Mouse (Mus musculus) midbrain, embryonic 11.5 days (tissue): ENCODE data around the gene Vinac1. TPM values are rescaled to one million over a fixed set of nuclear protein-coding genes. Genes with fewer than 3 reads are reported as not detected.

Experiments used
- ATAC-seq: fragments of 200-750 bp; cut with Nextera tagmentation; 2 replicates; pipeline ENCODE4 v1.8.0; 2017; ENCODE audit warnings: moderate TSS enrichment, moderate library complexity; ENCODE audit not compliant: low FRiP score
- DNase-seq: peaks from one replicate; pipeline ENCODE4 v3.0.0; 2015; ENCODE audit warnings: low spot score; ENCODE audit errors: missing footprints
- H3K27ac ChIP-seq: fragments of 300-500 bp; sonication (generic); 2 replicates; pipeline ENCODE4 v1.5.1; 2014; ENCODE audit warnings: low read depth, low read length
- H3K27me3 ChIP-seq: fragments of 300-500 bp; sonication (generic); 2 replicates; pipeline ENCODE4 v1.6.1; 2014; ENCODE audit warnings: mild to moderate bottlenecking, low read length, moderate library complexity, mixed read lengths; ENCODE audit not compliant: control insufficient read depth, insufficient read depth
- H3K36me3 ChIP-seq: fragments of 300-500 bp; sonication (generic); 2 replicates; pipeline ENCODE4 v1.6.1; 2014; ENCODE audit warnings: mild to moderate bottlenecking, low read length, moderate library complexity, mixed read lengths; ENCODE audit not compliant: control insufficient read depth, insufficient read depth
- H3K4me1 ChIP-seq: fragments of 300-500 bp; sonication (generic); 2 replicates; pipeline ENCODE4 v1.6.1; 2014; ENCODE audit warnings: low read length; ENCODE audit not compliant: control insufficient read depth, insufficient read depth
- H3K4me2 ChIP-seq: fragments of 300-500 bp; sonication (generic); 2 replicates; pipeline ENCODE4 v1.6.1; 2014; ENCODE audit warnings: mild to moderate bottlenecking, moderate library complexity
- H3K4me3 ChIP-seq: fragments of 300-500 bp; sonication (generic); 2 replicates; pipeline ENCODE4 v1.5.1; 2014; ENCODE audit warnings: low read depth, low read length
- H3K9ac ChIP-seq: fragments of 300-500 bp; sonication (generic); 2 replicates; pipeline ENCODE4 v1.6.1; 2014; ENCODE audit warnings: low read length
- H3K9me3 ChIP-seq: fragments of 300-500 bp; sonication (generic); 2 replicates; pipeline ENCODE4 v1.6.1; 2016; ENCODE audit warnings: low read length; ENCODE audit not compliant: control insufficient read depth
- WGBS: fragments of 180-500 bp; shearing (Covaris S2); extraction: QIAGEN DNeasy Blood & Tissue Kit; methylation state at CpG from one replicate; pipeline ENCODE4 v1.1.7; 2014; 5-methylcytosine and 5-hydroxymethylcytosine counted together
- polyA plus RNA-seq: library from polyadenylated mRNA; unstranded; fragments of >200 nt; fragmentation: Nextera tagmentation; extraction: Ambion mirVana; gene quantifications from 2 replicates; pipeline ENCODE4 v1.2.1, GENCODE M21; 2014

Vinac1 gene
- polyA plus RNA-seq, 1 experiment from 2014 or later: 0.08 TPM

GRCm38 (mm10) chr2:129078313-129078712, 30.3 kb upstream of the Vinac1 start:
- DNase-seq (peak; percentile 78), ATAC-seq (no peak)
- Histone ChIP-seq H3K4me2 (no peak overlapping the region), H3K27ac (no peak overlapping the region), H3K27me3 (no peaks in the 10 kb centered on the region), H3K4me3 (no peak overlapping the region), H3K9ac (no peak overlapping the region), H3K36me3 (0 out of 2 replicates have a peak, but pooled peaks cover 2% of the 10 kb centered on the region), H3K9me3 (no peaks in the 10 kb centered on the region), H3K4me1 (no peaks in the 10 kb centered on the region)
- 84% methylated on average over 3 of the region's 3 CpGs for WGBS

GRCm38 (mm10) chr2:129070296-129070695, 22.3 kb upstream of the Vinac1 start:
- no peak overlapping the region for H3K4me2 ChIP-seq
- DNase-seq: no peak
- H3K9ac ChIP-seq: no peak overlapping the region
- H3K27ac ChIP-seq: no peak overlapping the region
- H3K9me3 ChIP-seq: no peaks in the 10 kb centered on the region
- H3K4me3 ChIP-seq: no peak overlapping the region
- peaks cover 9% of the 10 kb centered on the region for H3K4me1 ChIP-seq
- 92% methylated on average over 3 of the region's 3 CpGs for WGBS
- H3K27me3 ChIP-seq: no peaks in the 10 kb centered on the region
- no peak for ATAC-seq
- H3K36me3 ChIP-seq: no peaks in the 10 kb centered on the region

- peak; percentile 68 for ATAC-seq
- DNase-seq: no peak
- under 1% methylated on average over 20 of the region's 20 CpGs for WGBS
- Histone ChIP-seq H3K4me2 (peak overlapping the region; percentile 54), H3K27ac (no peak overlapping the region), H3K4me1 (peaks cover 9% of the 10 kb centered on the region), H3K36me3 (no peaks in the 10 kb centered on the region), H3K9me3 (no peaks in the 10 kb centered on the region), H3K27me3 (no peaks in the 10 kb centered on the region), H3K4me3 (peak overlapping the region; percentile 78), H3K9ac (peak overlapping the region; percentile 84)
Measured at GRCm38 (mm10) chr2:129066326-129066725, 18.4 kb upstream of the Vinac1 start.

- WGBS: 2% methylated on average over 61 of the region's 62 CpGs
- Histone ChIP-seq H3K27me3 (no peaks in the 10 kb centered on the region), H3K4me3 (peak within 1 kb of the TSS; percentile 78), H3K4me2 (peak within 1 kb of the TSS; percentile 54), H3K9ac (peak within 1 kb of the TSS; percentile 84), H3K4me1 (peaks cover 9% of the 10 kb centered on the region), H3K36me3 (no peaks in the 10 kb centered on the region), H3K9me3 (no peaks in the 10 kb centered on the region), H3K27ac (no peak within 1 kb of the TSS)
- peak; percentile 96 for ATAC-seq
- DNase-seq: peak; percentile 98
Measured at GRCm38 (mm10) chr2:129065437-129066282, 17.7 kb upstream of the Vinac1 start, which contains the start of gene Ttl. Gene Ttl, plus strand, starts transcription at chr2:129065942.

GRCm38 (mm10) chr2:129061456-129062059, 13.6 kb upstream of the Vinac1 start:
- H3K9me3 ChIP-seq: peaks cover 4% of the 10 kb centered on the region; the same call in 1 of the 2 replicates
- ATAC-seq: no peak
- WGBS: 82% methylated on average over 10 of the region's 10 CpGs
- no peak overlapping the region for H3K4me2 ChIP-seq
- no peak overlapping the region for H3K27ac ChIP-seq
- no peaks in the 10 kb centered on the region for H3K36me3 ChIP-seq
- no peaks in the 10 kb centered on the region for H3K27me3 ChIP-seq
- no peak overlapping the region for H3K9ac ChIP-seq
- no peak overlapping the region for H3K4me3 ChIP-seq
- no peak for DNase-seq
- peaks cover 1% of the 10 kb centered on the region; the same call in 1 of the 2 replicates for H3K4me1 ChIP-seq

- DNase-seq (no peak), ATAC-seq (no peak)
- Histone ChIP-seq H3K4me2 (no peak overlapping the region), H3K27me3 (no peaks in the 10 kb centered on the region), H3K27ac (no peak overlapping the region), H3K36me3 (no peaks in the 10 kb centered on the region), H3K9me3 (peaks cover 4% of the 10 kb centered on the region; the same call in 1 of the 2 replicates), H3K4me3 (no peak overlapping the region), H3K4me1 (no peaks in the 10 kb centered on the region), H3K9ac (no peak overlapping the region)
- WGBS: 90% methylated on average over 6 of the region's 6 CpGs
Measured at GRCm38 (mm10) chr2:129057920-129058361, 10.0 kb upstream of the Vinac1 start.

- WGBS: 94% methylated on average over 8 of the region's 8 CpGs
- DNase-seq: no peak
Measured at GRCm38 (mm10) chr2:129057256-129057655, 9.3 kb upstream of the Vinac1 start.

GRCm38 (mm10) chr2:129056597-129056996, 8.6 kb upstream of the Vinac1 start:
- H3K9me3 ChIP-seq: peaks cover 4% of the 10 kb centered on the region; the same call in 1 of the 2 replicates
- H3K9ac ChIP-seq: no peak overlapping the region
- no peaks in the 10 kb centered on the region for H3K27me3 ChIP-seq
- H3K4me3 ChIP-seq: no peak overlapping the region
- peak; percentile 54; the same call in 1 of the 2 replicates for ATAC-seq
- H3K4me1 ChIP-seq: no peaks in the 10 kb centered on the region
- H3K27ac ChIP-seq: no peak overlapping the region
- no peak overlapping the region for H3K4me2 ChIP-seq
- 44% methylated on average over 9 of the region's 9 CpGs for WGBS
- peak; percentile 87 for DNase-seq
- no peaks in the 10 kb centered on the region for H3K36me3 ChIP-seq

More at GRCm38 (mm10) chr2:129057256-129057655, 9.3 kb upstream of the Vinac1 start:
- no peak overlapping the region for H3K4me2 ChIP-seq
- no peak overlapping the region for H3K9ac ChIP-seq
- ATAC-seq: no peak
- no peak overlapping the region for H3K27ac ChIP-seq
- H3K27me3 ChIP-seq: no peaks in the 10 kb centered on the region
- H3K4me1 ChIP-seq: no peaks in the 10 kb centered on the region
- no peak overlapping the region for H3K4me3 ChIP-seq
- no peaks in the 10 kb centered on the region for H3K36me3 ChIP-seq
- H3K9me3 ChIP-seq: peaks cover 4% of the 10 kb centered on the region; the same call in 1 of the 2 replicates

GRCm38 (mm10) chr2:129055741-129056140, 7.8 kb upstream of the Vinac1 start:
- 91% methylated on average over 6 of the region's 6 CpGs for WGBS
- no peak overlapping the region for H3K9ac ChIP-seq

More at GRCm38 (mm10) chr2:129055741-129056140, 7.8 kb upstream of the Vinac1 start:
- Histone ChIP-seq H3K9me3 (peaks cover 4% of the 10 kb centered on the region; the same call in 1 of the 2 replicates), H3K36me3 (no peaks in the 10 kb centered on the region), H3K4me3 (no peak overlapping the region), H3K27me3 (no peaks in the 10 kb centered on the region), H3K4me2 (no peak overlapping the region), H3K27ac (no peak overlapping the region), H3K4me1 (no peaks in the 10 kb centered on the region)
- DNase-seq: no peak
- no peak for ATAC-seq
